Mouse (Mus musculus): Measurements from ENCODE around the gene Ptger3. TPM values are rescaled to one million over a fixed set of nuclear protein-coding genes. Genes with fewer than 3 reads are reported as not detected.

The Ptger3 gene
- polyA plus RNA-seq, 1 experiment: 0.01 TPM

DNA sequence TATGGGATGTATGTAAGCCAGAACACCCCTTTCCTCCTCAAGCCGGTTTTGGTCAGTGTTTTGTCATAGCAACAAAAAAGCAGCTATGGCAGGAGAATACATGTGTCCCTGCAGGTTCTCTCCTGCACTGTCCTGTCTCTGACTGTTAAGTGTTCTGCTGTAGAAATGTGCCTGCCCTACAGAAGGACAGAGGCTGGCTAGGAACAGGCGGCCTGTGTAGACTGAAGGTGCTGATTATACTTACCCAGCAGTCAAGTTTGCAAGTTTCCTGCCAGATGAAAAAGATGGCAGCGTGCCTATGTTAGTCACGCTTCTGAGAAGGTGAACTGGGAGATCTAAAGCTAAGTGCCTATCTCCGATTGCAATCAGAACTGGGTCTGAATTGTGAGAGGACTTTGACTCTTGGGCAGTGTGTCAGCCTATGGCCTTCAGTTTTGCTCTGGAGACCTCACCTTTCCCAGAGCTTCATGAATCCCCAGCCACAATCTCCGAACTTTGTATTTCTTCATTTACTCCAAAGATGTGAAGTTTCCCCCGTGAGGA lies 31.2 kb downstream of the Ptger3 start:
- H3ac ChIP-seq (ENCODE audit: control insufficient read depth, insufficient read length, low read depth): no peak overlapping the region
- no peaks in the 10 kb centered on the region for H3K79me3 ChIP-seq (ENCODE audit: low read depth)
- H3K36me3 ChIP-seq (ENCODE audit: control insufficient read depth, insufficient read depth): no peaks in the 10 kb centered on the region
- no peak overlapping the region for H3K4me3 ChIP-seq (ENCODE audit: insufficient read depth, poor library complexity, severe bottlenecking)
- no peaks in the 10 kb centered on the region for H3K79me2 ChIP-seq (ENCODE audit: control insufficient read depth, insufficient read depth)
- H3K27me3 ChIP-seq (ENCODE audit: control insufficient read depth, insufficient read depth, insufficient read length): no peaks in the 10 kb centered on the region
- TF ChIP-seq CEBPB (IDR thresholded peaks at IDR 0.05; ENCODE audit: low read depth): no peak
- no peak for TF ChIP-seq MAX (IDR thresholded peaks at IDR 0.05)
- no peak for TF ChIP-seq USF1 (IDR thresholded peaks at IDR 0.05; ENCODE audit: low read depth)
- TF ChIP-seq MYOG (IDR thresholded peaks at IDR 0.05; ENCODE audit: control insufficient read depth, extremely low read depth, insufficient read length): no peak
- TF ChIP-seq CTCF (IDR thresholded peaks at IDR 0.05; ENCODE audit: control insufficient read depth, insufficient read depth, insufficient read length): no peak
- TF ChIP-seq FOSL1 (IDR thresholded peaks at IDR 0.05; ENCODE audit: insufficient read depth, low read length, poor library complexity, severe bottlenecking): no peak
- no peak for TF ChIP-seq MYOD1 (IDR thresholded peaks at IDR 0.05; ENCODE audit: control insufficient read depth, insufficient read length, low read depth)

DNA sequence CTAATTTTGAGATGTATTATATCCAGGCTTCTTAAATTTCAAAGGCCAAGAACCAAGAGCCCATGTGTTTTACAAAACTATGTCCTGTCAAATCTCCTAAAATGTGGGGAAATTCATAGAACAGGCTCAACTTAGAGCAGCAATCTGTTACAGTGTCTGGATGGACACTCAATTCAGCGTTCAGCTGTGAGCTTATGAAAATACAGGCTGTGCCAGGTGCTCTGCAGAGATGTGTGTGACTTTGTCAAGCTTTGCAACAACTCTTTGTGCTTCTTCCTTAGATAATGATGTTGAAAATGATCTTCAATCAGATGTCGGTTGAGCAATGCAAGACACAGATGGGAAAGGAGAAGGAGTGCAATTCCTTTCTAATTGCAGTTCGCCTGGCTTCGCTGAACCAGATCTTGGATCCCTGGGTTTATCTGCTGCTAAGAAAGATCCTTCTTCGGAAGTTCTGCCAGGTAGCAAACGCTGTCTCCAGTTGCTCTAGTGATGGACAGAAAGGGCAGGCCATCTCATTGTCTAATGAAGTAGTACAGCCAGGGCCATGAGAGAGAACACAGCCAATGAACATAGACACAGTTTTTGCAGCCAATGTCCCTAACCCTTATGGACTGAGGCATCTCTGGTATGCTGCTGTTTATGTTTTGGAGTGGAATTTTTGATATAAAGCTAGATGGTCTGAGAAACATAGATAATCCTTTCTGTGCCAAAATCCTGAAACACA lies 38.2 kb downstream of the Ptger3 start:
- no peaks in the 10 kb centered on the region for H3K36me3 ChIP-seq (ENCODE audit: control insufficient read depth, insufficient read depth)
- TF ChIP-seq USF1 (IDR thresholded peaks at IDR 0.05; ENCODE audit: low read depth): no peak
- TF ChIP-seq MAX (IDR thresholded peaks at IDR 0.05): no peak
- TF ChIP-seq FOSL1 (IDR thresholded peaks at IDR 0.05; ENCODE audit: insufficient read depth, low read length, poor library complexity, severe bottlenecking): no peak
- TF ChIP-seq CEBPB (IDR thresholded peaks at IDR 0.05; ENCODE audit: low read depth): no peak
- TF ChIP-seq CTCF (IDR thresholded peaks at IDR 0.05; ENCODE audit: control insufficient read depth, insufficient read depth, insufficient read length): no peak
- TF ChIP-seq MYOG (IDR thresholded peaks at IDR 0.05; ENCODE audit: control insufficient read depth, extremely low read depth, insufficient read length): no peak
- no peak for TF ChIP-seq MYOD1 (IDR thresholded peaks at IDR 0.05; ENCODE audit: control insufficient read depth, insufficient read length, low read depth)
- no peak overlapping the region for H3ac ChIP-seq (ENCODE audit: control insufficient read depth, insufficient read length, low read depth)
- H3K27me3 ChIP-seq (ENCODE audit: control insufficient read depth, insufficient read depth, insufficient read length): no peaks in the 10 kb centered on the region
- H3K79me3 ChIP-seq (ENCODE audit: low read depth): no peaks in the 10 kb centered on the region
- no peaks in the 10 kb centered on the region for H3K79me2 ChIP-seq (ENCODE audit: control insufficient read depth, insufficient read depth)
- H3K4me3 ChIP-seq (ENCODE audit: insufficient read depth, poor library complexity, severe bottlenecking): no peak overlapping the region

DNA sequence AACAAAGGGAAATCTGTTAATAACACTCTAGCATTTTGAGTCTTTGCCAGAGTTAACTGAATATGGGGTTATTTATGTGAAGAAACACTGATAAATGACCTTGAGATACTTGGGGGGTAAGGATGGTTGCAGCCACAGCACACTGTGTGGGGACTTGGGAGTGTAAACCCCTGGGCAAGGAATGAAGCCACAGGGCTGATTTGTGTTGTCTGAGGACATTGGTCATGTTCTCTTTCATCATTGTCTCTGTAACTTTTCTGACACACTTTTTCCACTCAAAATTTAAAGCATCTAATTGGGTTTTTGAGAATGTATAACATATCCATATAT lies 38.7 kb downstream of the Ptger3 start:
- H3ac ChIP-seq (ENCODE audit: control insufficient read depth, insufficient read length, low read depth): no peak overlapping the region
- no peaks in the 10 kb centered on the region for H3K27me3 ChIP-seq (ENCODE audit: control insufficient read depth, insufficient read depth, insufficient read length)
- no peaks in the 10 kb centered on the region for H3K79me3 ChIP-seq (ENCODE audit: low read depth)
- no peak overlapping the region for H3K4me3 ChIP-seq (ENCODE audit: insufficient read depth, poor library complexity, severe bottlenecking)
- TF ChIP-seq CTCF (IDR thresholded peaks at IDR 0.05; ENCODE audit: control insufficient read depth, insufficient read depth, insufficient read length) (no peak), CEBPB (IDR thresholded peaks at IDR 0.05; ENCODE audit: low read depth) (no peak), MYOG (IDR thresholded peaks at IDR 0.05; ENCODE audit: control insufficient read depth, extremely low read depth, insufficient read length) (no peak), FOSL1 (IDR thresholded peaks at IDR 0.05; ENCODE audit: insufficient read depth, low read length, poor library complexity, severe bottlenecking) (no peak), USF1 (IDR thresholded peaks at IDR 0.05; ENCODE audit: low read depth) (no peak), MYOD1 (IDR thresholded peaks at IDR 0.05; ENCODE audit: control insufficient read depth, insufficient read length, low read depth) (no peak), MAX (IDR thresholded peaks at IDR 0.05) (no peak)
- H3K79me2 ChIP-seq (ENCODE audit: control insufficient read depth, insufficient read depth): no peaks in the 10 kb centered on the region
- H3K36me3 ChIP-seq (ENCODE audit: control insufficient read depth, insufficient read depth): no peaks in the 10 kb centered on the region

DNA sequence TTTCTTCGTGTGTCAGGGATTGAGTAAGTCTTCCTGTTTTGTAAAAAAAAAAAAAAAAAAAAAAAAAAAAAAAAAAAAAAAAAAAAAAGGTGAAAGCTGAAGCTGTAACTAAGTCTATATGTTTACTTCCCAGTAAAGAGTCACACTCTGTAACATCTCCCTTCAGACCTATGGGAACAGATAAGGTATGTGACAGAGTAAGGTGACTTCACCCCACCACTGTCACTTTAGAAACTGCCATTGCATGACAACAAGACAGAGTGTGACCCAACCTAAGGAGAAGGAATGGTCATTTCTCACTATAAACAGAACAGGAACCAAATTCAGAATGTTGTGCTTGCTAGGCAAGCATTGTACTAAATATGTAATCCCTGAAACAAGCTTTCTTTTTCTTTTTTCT lies 46.9 kb downstream of the Ptger3 start:
- no peaks in the 10 kb centered on the region for H3K27me3 ChIP-seq (ENCODE audit: control insufficient read depth, insufficient read depth, insufficient read length)
- no peak overlapping the region for H3ac ChIP-seq (ENCODE audit: control insufficient read depth, insufficient read length, low read depth)
- TF ChIP-seq MAX (IDR thresholded peaks at IDR 0.05) (no peak), USF1 (IDR thresholded peaks at IDR 0.05; ENCODE audit: low read depth) (no peak), CEBPB (IDR thresholded peaks at IDR 0.05; ENCODE audit: low read depth) (no peak), MYOD1 (IDR thresholded peaks at IDR 0.05; ENCODE audit: control insufficient read depth, insufficient read length, low read depth) (no peak), CTCF (IDR thresholded peaks at IDR 0.05; ENCODE audit: control insufficient read depth, insufficient read depth, insufficient read length) (no peak), MYOG (IDR thresholded peaks at IDR 0.05; ENCODE audit: control insufficient read depth, extremely low read depth, insufficient read length) (no peak), FOSL1 (IDR thresholded peaks at IDR 0.05; ENCODE audit: insufficient read depth, low read length, poor library complexity, severe bottlenecking) (no peak)
- H3K79me2 ChIP-seq (ENCODE audit: control insufficient read depth, insufficient read depth): no peaks in the 10 kb centered on the region
- H3K79me3 ChIP-seq (ENCODE audit: low read depth): no peaks in the 10 kb centered on the region
- no peak overlapping the region for H3K4me3 ChIP-seq (ENCODE audit: insufficient read depth, poor library complexity, severe bottlenecking)
- no peaks in the 10 kb centered on the region for H3K36me3 ChIP-seq (ENCODE audit: control insufficient read depth, insufficient read depth)

DNA sequence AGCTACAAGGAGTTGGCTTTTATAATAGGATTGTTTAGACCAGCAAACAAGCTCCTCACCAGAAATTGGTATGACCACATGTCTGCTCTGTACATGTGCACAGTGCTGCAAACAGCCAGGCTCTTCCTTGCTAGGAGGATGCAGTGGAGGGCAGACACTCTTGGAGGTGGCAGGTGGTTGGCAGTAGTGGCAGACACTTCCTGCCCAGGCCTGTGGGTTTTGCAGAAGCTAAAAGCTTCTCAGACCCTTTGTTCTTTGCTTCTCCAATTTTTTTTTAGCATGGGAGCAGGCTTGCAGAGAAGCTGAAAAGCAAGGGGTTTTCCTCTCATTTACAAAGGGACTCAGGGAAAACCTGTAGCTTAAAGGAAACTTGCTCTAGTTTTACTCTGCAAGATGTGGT lies 50.3 kb downstream of the Ptger3 start:
- no peak overlapping the region for H3K4me3 ChIP-seq (ENCODE audit: insufficient read depth, poor library complexity, severe bottlenecking)
- no peaks in the 10 kb centered on the region for H3K36me3 ChIP-seq (ENCODE audit: control insufficient read depth, insufficient read depth)
- TF ChIP-seq FOSL1 (IDR thresholded peaks at IDR 0.05; ENCODE audit: insufficient read depth, low read length, poor library complexity, severe bottlenecking) (no peak), USF1 (IDR thresholded peaks at IDR 0.05; ENCODE audit: low read depth) (no peak)
- no peaks in the 10 kb centered on the region for H3K79me2 ChIP-seq (ENCODE audit: control insufficient read depth, insufficient read depth)
- no peaks in the 10 kb centered on the region for H3K27me3 ChIP-seq (ENCODE audit: control insufficient read depth, insufficient read depth, insufficient read length)
- no peak overlapping the region for H3ac ChIP-seq (ENCODE audit: control insufficient read depth, insufficient read length, low read depth)
- H3K79me3 ChIP-seq (ENCODE audit: low read depth): no peaks in the 10 kb centered on the region

DNA sequence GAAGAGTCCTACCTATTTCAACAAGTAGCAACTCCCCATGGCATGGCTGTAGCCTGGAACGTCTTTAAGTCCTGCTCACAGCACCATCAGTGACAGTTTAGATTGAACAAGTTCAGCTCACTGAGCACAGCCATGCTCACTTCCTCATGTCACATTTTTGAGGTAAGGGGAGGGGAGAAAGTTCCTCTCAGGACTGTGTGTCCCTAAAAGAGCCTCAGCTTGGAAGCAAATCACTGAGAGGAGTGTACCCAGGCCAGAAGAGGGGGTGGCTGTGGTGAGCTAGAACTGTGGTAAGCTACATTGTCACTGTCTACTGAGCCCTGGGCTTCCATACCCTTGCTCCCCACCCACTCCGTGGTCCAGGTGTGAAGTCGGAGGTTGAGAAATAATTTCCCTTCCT lies 60.7 kb downstream of the Ptger3 start:
- Histone ChIP-seq H3K36me3 (ENCODE audit: control insufficient read depth, insufficient read depth) (no peaks in the 10 kb centered on the region), H3ac (ENCODE audit: control insufficient read depth, insufficient read length, low read depth) (no peak overlapping the region), H3K79me2 (ENCODE audit: control insufficient read depth, insufficient read depth) (no peaks in the 10 kb centered on the region), H3K27me3 (ENCODE audit: control insufficient read depth, insufficient read depth, insufficient read length) (no peaks in the 10 kb centered on the region), H3K4me3 (ENCODE audit: insufficient read depth, poor library complexity, severe bottlenecking) (no peak overlapping the region), H3K79me3 (ENCODE audit: low read depth) (no peaks in the 10 kb centered on the region)
- TF ChIP-seq MYOG (IDR thresholded peaks at IDR 0.05; ENCODE audit: control insufficient read depth, extremely low read depth, insufficient read length) (no peak), MAX (IDR thresholded peaks at IDR 0.05) (no peak), USF1 (IDR thresholded peaks at IDR 0.05; ENCODE audit: low read depth) (no peak), MYOD1 (IDR thresholded peaks at IDR 0.05; ENCODE audit: control insufficient read depth, insufficient read length, low read depth) (no peak), CTCF (IDR thresholded peaks at IDR 0.05; ENCODE audit: control insufficient read depth, insufficient read depth, insufficient read length) (no peak), CEBPB (IDR thresholded peaks at IDR 0.05; ENCODE audit: low read depth) (no peak)

Data from C2C12 (cell line).